In the genomic region with DNA sequence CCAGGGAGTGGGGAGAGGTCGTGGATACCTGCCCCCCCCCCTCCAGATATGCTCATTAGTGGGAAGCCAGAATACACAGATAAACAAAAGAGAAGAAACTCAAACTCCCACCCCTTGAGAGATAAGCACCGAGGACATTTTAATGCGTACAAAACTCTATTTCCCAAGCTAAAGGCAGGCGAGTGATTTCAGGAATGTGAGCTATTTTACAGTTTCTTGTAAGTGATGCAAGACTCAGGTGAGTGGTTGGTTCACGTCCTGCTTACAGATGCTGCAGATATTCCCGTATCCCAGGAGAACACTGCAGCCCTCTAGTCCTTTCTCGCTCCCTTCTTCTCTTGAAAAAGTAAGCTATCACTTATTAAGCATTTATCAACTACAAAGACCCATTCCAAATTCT, we compare ENCODE assay signal across 19 mouse cellular contexts. TPM values are rescaled to one million over a fixed set of nuclear protein-coding genes. Genes with fewer than 3 reads are reported as not detected.
"Had no signal": no experiment of that assay in that cellular context is flagged by ENCODE, and none has a peak within 500 bp of the region (broad histone marks: within the 10 kb centered on the region; RNA-seq: fewer than 3 reads in every experiment).

No protein-coding gene starts in this region.

- H3K36me3 ChIP-seq: liver, embryonic 13.5 days; stomach, embryonic 15.5 days had no signal

- H3K27me3 ChIP-seq: kidney, embryonic 15.5 days; liver, embryonic 13.5 days; neural tube, embryonic 12.5 days; neural tube, embryonic 15.5 days; stomach, embryonic 15.5 days had no signal

- H3K4me2 ChIP-seq: kidney, embryonic 15.5 days; liver, embryonic 13.5 days; lung, embryonic 14.5 days; midbrain, embryonic 11.5 days; neural tube, embryonic 12.5 days; neural tube, embryonic 15.5 days; stomach, embryonic 15.5 days had no signal

- H3K4me3 ChIP-seq: kidney, embryonic 15.5 days; left cerebral cortex, adult 2 months; liver, embryonic 13.5 days; neural tube, embryonic 12.5 days; neural tube, embryonic 15.5 days; stomach, embryonic 15.5 days had no signal

- H3K9ac ChIP-seq: kidney, embryonic 15.5 days; liver, embryonic 13.5 days; lung, embryonic 14.5 days; neural tube, embryonic 12.5 days; neural tube, embryonic 15.5 days; stomach, embryonic 15.5 days had no signal

- H3K27ac ChIP-seq: kidney, embryonic 15.5 days; liver, embryonic 13.5 days; neural tube, embryonic 12.5 days; neural tube, embryonic 15.5 days; stomach, embryonic 15.5 days had no signal

- H3K4me1 ChIP-seq: kidney, embryonic 15.5 days; neural tube, embryonic 12.5 days; neural tube, embryonic 15.5 days; stomach, embryonic 15.5 days had no signal

- H3K9me3 ChIP-seq: kidney, embryonic 15.5 days; liver, embryonic 13.5 days; neural tube, embryonic 12.5 days; neural tube, embryonic 15.5 days; stomach, embryonic 15.5 days had no signal

- DNase-seq: kidney, adult 11 months; kidney, postnatal 10 days; kidney, postnatal 4 days; layer of hippocampus, postnatal 36 days; liver, embryonic 13.5 days; lung, embryonic 14.5 days; midbrain, embryonic 14.5 days; spleen, adult 18-20 months; thymus, postnatal 25 days had no signal

RNA-seq across cellular contexts. Expression of a gene that starts 11.1 kb away (rescaled TPM):
- total RNA-seq: liver, adult 2 months; megakaryocyte progenitor cell, adult 5-6 weeks; megakaryocyte-erythroid progenitor cell, adult 5-6 weeks had no signal
- polyA plus RNA-seq: liver, adult 2 months; liver, embryonic 16.5 days; lung, embryonic 14.5 days had no signal
